Mouse (Mus musculus) urinary bladder, adult 2 months (tissue): ENCODE data around the gene Rab6b. TPM values are rescaled to one million over a fixed set of nuclear protein-coding genes. Genes with fewer than 3 reads are reported as not detected.
"Not testable (repeated sequence)": the region's sequence is repeated elsewhere in the genome, so short reads cannot be mapped to it uniquely, and the experiment has no call there.

Source experiments
- DNase-seq: peaks from one replicate; pipeline ENCODE4 v3.0.0; 2022; ENCODE audit warnings: low spot score
- polyA plus RNA-seq: library from polyadenylated mRNA; depleted of rRNA; stranded (reverse); fragments of >200 nt; gene quantifications from 2 replicates; pipeline ENCODE4 v1.2.3, GENCODE M21; 2012

The Rab6b gene
- polyA plus RNA-seq, 1 experiment, result 4.4 TPM

- not testable (repeated sequence) for DNase-seq
These were observed 3.2 kb upstream of the Rab6b start for GRCm38 (mm10) chr9:103108341-103108798.

- no peak for DNase-seq
These were observed 2.5 kb upstream of the Rab6b start for GRCm38 (mm10) chr9:103108943-103109670.

DNA sequence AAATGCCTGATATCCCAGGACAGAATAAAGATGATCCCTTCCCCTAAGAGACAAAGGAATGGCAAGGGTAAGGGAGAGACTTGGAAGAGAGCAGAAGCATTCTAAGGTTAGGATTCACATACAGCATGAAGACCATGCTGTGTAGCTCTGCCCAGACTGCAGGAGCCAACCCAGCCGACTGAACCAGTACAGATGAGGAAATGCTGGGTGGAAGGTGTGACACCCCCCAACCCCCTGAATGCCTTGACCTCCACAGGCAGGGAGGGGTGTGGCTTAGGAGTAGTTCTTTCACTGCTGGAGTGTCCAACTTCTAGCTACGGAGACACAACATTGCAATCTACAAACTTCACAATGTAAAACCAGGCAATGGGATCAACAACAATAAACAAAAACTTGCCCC lies 1.7 kb upstream of the Rab6b start:
- DNase-seq, result no peak

DNA sequence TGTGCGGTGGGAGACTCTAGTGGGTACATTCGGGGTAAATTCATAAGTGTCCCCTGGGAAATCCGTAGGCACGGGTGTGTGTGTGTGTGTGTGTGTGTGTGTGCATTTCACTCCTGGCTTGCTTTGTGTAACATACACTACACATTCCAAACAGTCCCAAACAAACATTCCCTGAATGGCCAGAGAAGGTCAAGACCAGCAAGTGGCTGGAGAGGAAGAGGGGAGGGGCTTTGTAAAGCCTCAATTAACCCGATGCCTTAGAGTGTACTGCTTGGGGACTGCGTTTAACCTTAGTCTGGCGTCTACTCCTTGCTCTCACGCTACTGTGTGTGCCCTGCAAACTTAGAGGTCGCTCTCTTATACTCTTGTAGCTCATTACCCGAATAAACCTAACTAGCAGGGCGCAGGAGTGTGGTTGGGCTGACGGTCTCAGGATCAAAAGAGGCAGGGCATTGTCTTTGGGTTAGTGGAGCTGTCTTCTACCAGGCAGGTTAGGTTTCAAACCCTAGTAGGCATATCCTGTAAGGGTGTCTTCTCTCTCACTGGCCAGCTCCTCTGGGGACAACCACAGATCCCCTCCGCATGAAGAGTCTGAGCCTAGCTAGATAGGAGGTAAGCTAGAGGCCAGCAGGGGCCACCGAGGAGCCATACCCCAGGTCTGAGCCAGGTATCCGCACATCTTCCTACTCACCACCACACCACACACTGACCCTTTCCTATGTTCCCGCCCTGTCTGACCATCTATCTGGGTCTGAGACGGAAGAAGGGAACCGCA lies 673 bp upstream of the Rab6b start:
- no peak for DNase-seq

GRCm38 (mm10) chr9:103112471-103113271 lies 1.1 kb downstream of the Rab6b start:
- DNase-seq, result peak; percentile 36

DNA sequence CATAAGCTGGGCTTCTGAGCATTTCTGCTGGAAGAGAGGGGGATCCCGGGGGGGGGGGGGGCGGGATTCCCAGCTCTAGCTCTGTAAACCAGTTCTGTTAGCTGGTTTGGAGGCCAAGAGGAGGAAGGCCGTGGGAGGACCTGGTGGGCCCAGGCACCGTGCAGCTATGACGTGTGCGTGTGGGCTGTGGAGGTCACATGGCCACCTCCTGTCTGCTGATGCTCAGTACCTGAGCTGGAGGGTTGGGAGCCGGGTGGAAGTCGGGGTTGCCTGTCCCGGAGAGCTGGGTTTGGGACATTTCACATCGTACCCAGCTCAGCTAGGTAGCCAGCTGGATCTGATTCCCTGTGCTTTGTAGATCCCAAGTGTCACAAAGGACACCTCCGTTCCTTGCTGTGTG lies 1.8 kb downstream of the Rab6b start:
- DNase-seq, result no peak

- DNase-seq, result no peak
These were observed 2.7 kb downstream of the Rab6b start for GRCm38 (mm10) chr9:103114326-103114725.

- DNase-seq, result no peak
These were observed 3.3 kb downstream of the Rab6b start for GRCm38 (mm10) chr9:103114901-103115300.

- DNase-seq, result no peak
These were observed 5.4 kb downstream of the Rab6b start for GRCm38 (mm10) chr9:103116941-103117340.

DNA sequence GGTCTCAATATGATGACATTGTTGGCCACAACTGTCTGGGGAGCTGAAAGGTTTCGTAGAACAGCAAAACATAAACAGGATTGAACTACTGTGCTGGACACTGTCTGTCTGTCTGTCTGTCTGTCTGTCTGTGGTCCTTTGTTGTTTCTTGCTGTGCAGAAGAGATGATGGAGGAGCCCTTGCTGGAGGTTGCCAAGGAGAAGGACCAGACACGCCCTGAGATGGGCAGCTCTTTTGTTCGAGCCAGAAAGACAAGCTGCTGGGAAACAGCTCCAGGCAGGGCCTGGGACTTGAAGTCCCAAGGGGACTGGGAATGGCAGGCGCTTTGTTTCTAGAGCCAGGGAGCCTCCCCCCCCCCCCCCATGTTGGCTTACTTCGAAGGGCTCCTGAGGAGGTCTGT lies 5.9 kb downstream of the Rab6b start:
- DNase-seq, result no peak

- DNase-seq, result no peak
These were observed 6.4 kb downstream of the Rab6b start for GRCm38 (mm10) chr9:103117951-103118350.

GRCm38 (mm10) chr9:103118651-103119275 lies 7.2 kb downstream of the Rab6b start:
- DNase-seq, result no peak

GRCm38 (mm10) chr9:103119781-103120180 lies 8.2 kb downstream of the Rab6b start:
- DNase-seq, result no peak

DNA sequence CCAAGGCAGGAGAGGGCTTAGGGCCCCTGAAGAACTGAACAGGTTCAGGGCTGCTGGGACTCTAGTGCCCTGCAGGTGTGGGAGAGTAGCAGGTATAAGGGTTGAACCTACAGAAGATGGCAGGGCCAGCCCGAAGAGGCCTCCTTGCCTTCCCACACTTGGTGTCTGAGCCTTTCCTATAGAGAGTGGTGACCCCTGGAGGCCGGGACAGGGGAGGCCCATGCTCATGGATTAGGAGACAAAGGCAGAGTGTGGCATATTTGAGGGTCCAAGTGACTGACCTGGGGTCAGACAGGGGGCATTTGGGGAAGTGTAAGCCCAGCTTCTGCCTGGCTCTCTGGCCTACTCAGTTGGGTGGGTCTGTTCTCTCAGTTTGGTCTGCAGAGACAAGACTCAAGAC lies 8.6 kb downstream of the Rab6b start:
- no peak for DNase-seq

DNA sequence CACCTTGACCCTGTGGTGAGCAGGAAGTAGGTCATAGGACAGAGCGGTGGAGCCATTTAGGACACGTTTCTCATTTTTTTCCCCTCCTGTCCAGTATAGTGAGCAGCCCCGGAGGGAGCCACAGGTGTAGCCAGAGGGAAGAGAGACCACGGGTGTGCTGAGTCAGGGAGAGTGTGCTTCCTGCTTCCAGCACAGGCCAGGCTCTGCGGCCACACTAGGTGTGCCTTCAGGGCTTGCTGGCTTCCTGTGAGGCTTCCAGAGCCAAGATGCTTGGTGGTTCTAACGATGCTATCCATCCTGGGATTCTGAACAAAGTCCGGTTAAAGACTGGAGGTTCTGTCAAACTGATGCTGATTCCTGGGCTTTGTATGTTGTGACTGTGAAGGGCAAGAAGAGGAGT lies 10.0 kb downstream of the Rab6b start:
- DNase-seq, result no peak

- no peak for DNase-seq
These were observed 13.2 kb downstream of the Rab6b start for GRCm38 (mm10) chr9:103124746-103125145.

GRCm38 (mm10) chr9:103133493-103134124 lies 22.0 kb downstream of the Rab6b start:
- no peak for DNase-seq

GRCm38 (mm10) chr9:103134450-103135030 lies 23.0 kb downstream of the Rab6b start:
- DNase-seq, result no peak

DNA sequence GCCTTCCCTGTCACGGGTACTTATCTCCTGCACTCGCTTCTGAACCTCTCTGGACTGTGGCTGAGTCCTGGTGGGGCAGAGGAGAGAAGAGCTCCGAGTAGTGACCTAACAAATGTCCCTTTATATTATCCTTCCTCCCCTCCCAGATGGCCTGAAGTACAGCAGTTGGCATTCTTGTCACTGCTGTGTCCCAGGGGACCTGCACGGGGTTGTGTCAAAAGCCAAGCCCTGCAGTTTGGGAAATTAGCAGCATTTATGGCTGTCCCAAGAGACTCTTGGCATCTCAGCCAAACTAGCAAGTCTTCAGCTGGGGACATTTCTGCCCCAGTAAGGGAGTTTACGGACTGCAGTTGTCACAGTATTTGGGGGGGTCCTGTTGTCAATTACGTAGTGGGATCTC lies 27.9 kb downstream of the Rab6b start:
- DNase-seq, result no peak

DNA sequence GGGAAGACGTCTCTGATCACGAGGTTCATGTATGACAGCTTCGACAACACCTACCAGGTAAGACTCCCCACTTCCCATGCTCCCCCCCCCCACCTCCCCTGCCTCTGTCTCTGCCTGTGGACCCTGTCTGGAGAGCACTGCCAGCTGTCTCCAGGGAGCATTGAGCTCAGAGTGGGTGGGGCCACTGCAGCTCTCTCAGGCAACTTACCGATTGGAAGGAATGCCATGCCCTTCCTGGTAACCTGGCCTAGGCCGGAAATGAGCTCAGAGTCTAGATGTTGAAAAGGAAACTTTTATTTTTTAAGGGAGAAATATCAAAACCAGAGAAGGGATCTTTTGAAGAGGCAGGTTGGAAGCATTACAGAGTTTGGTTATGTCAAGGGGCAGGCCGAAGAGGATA lies 28.8 kb downstream of the Rab6b start:
- no peak for DNase-seq

DNA sequence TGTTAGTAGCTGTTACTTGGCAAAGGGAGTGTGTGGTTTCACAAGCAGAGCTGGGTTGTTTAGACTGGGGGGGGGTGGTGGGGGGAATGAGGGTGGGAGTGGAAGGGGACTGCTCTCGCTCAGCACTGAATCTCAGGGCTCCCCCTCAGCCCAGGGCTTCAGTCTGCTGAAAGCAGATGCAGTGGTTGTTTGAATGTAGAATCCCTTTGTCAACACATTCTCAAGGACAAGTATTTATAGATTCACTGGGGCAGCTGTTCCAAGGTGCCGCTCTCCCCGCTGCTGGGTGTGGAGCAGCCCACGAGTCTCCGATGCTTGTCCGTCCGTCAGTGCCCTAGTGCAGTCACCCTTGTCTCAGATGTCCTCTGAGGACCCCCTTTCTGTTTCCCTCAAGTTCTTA lies 29.7 kb downstream of the Rab6b start:
- no peak for DNase-seq
